Mouse (Mus musculus) left cerebral cortex, adult 18-20 months (tissue): ENCODE results near the gene Sel1l3. TPM values are rescaled to one million over a fixed set of nuclear protein-coding genes. Genes with fewer than 3 reads are reported as not detected.
A peak's percentile ranks its signal among the peaks of the same experiment; 100 is the strongest.

Source experiments
- DNase-seq, 2 experiments: peaks; one replicate each; pipeline ENCODE4 v3.0.0; 2021 to 2022; ENCODE audit warnings: low spot score in 2 of 2, mixed read lengths in 1 of 2
- total RNA-seq, 2 experiments: library from RNA; stranded (reverse); gene quantifications; 2 replicates each; pipeline ENCODE4 v1.2.3; 2021

Sel1l3 gene
- total RNA-seq, 2 experiments from 2014 or later: 56.9 to 63.9 TPM

GRCm38 (mm10) chr5:53175195-53175594 is 38.5 kb downstream of the Sel1l3 start:
- no peak for DNase-seq

DNA sequence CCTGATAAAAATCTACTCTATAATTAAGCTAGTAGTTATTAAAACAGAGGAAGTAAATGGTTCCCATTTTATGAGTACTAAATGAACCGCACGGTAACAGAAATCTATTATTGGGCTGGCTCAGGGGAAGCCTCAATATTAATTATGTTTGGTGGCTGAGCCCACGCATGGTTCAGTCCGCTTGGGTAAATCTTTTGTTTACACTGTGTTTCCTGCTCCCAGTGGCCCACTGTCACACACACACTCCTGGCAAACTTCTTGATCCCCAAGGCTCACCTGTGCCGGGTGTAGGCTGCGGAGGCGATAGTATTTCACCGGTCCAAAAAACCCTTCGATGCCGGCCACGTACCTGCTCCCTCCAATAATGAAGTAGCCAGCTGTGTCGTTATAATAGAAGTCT is 39.3 kb downstream of the Sel1l3 start:
- DNase-seq: no peak

DNA sequence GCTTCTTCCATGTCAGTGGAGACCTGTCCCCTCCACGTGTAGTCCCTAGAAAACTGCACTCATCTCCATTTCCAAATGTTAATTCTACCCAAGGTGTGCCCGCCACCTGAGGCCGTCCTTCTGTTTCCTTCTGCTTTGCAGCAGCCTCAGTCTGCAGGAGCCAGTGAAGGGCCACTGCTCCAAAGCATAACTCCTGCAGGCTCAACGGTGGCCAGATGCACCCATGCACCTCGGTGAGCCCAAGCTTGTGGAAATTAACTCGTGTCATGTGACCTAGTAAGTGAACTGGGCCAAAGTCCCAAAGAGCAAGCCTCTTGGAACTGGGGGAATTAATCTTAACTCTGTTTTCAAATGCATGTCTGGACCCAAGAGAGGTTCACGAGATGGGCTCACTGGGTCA is 40.8 kb downstream of the Sel1l3 start:
- DNase-seq: no peak

- no peak for DNase-seq
Measured at GRCm38 (mm10) chr5:53172256-53172636, 41.5 kb downstream of the Sel1l3 start.

- DNase-seq: no peak
Measured at GRCm38 (mm10) chr5:53171611-53172255, 42.0 kb downstream of the Sel1l3 start.

GRCm38 (mm10) chr5:53167564-53167963 is 46.2 kb downstream of the Sel1l3 start:
- DNase-seq: peak in 1 of 2 experiments; percentile 50

- no peak for DNase-seq
Measured at GRCm38 (mm10) chr5:53165672-53166071, 48.1 kb downstream of the Sel1l3 start.

GRCm38 (mm10) chr5:53162436-53162835 is 51.3 kb downstream of the Sel1l3 start:
- peak; percentile 77 to 84 for DNase-seq

DNA sequence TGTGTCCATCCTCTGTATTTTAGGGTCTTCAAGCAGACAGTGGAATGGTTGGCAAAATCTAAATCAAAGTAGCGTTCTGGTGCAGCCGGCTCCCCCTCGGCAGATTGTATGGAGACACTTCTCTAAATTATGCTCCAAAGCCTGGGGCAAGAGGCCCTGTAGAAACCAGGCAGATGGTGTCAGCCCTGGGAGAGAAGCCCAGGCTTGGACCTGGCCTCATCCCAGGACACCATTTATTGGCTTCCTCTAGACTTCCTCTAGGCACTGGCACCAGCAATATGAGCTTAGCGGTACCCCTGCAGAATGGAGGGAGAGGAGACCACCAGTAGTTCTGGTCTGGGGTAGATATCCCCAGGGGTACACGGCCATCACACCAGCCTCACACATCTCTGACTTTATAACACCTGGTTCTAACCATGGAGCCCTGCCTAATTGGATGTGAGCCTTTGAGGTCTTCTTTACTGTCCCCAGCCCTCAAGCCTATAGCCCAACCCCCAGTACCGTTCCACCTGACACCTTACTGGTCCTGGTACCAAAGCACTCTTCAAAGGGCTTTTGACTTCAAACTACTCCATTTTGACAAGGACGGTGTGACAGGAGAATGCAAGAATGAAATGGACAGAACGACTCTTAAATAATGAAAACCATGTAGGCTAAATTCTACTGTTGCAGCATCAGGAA is 52.1 kb downstream of the Sel1l3 start:
- DNase-seq: no peak

DNA sequence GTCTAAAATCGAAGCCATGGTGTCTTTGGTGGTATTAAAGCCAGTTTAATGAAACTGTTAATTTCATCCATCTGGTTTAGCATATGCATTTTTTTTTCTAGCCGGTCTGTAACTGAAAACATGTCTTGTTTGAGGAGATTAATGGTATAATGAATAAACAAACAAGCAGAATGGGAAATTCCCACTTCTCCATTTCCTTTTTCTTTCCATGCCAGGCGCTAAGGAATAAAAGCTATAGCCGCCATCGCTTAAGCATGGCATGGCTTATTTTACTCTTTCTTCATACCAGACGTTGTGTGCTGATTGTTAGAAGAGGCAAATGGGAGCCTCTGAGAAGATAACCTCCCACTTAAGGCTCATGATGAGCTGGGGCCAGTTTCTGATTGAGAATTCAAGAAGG is 53.5 kb downstream of the Sel1l3 start:
- DNase-seq: no peak

DNA sequence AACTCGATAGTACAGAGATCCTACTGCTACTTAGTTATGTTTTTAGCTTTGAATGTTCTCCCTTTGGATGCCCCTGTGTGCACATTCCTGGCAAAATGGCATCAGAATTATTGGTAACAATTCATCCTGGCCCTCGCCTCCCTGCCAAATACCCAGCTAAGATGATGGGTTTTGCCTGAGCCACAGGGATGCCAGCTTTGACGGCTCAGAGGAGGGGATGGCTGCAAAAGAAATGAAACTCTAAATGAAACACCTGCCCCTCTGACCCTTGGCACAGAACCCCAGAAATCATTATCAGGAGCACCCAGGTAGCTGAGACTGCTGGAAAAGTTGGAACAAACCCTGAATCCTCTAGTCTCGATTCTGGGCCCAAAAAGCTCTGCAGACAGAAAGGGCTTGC is 54.1 kb downstream of the Sel1l3 start:
- no peak for DNase-seq

- no peak for DNase-seq
Measured at GRCm38 (mm10) chr5:53159166-53159565, 54.6 kb downstream of the Sel1l3 start.

DNA sequence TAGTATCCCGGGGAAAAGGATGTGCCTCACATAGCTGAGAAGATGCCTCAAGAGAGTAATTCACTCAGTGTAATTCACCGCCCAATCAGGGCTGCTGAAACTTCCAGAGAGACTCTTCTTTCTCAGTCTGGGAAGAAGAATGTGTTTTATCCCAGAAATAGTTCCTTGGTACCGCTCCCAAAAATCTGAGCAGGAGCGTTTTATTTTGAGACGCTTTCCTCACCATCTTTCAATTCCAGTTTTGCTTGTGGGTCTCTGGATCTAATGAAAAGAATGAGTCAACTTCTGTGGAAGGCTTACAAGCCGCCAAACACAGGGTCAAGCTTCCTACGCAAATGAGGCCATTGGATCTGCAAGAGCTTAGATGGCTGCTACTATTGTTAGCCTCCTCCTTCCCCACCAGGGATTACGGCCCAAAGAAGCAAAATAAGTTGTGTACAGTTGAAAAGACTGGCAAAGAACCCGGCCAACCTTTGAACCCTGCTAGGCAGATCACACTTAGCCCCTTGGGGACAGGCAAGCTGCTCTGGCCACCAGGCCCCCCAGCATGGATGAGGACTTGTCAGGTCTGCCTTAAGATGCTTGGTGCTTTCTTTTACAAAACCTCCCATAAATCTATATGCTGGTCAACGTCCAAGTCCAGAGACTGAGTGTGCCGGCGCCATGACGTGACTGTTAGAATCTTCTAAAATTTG is 57.6 kb downstream of the Sel1l3 start:
- DNase-seq: peak; percentile 51 to 66

- peak in 1 of 2 experiments; percentile 44 for DNase-seq
Measured at GRCm38 (mm10) chr5:53154501-53154900, 59.2 kb downstream of the Sel1l3 start.

GRCm38 (mm10) chr5:53154078-53154477 is 59.6 kb downstream of the Sel1l3 start:
- DNase-seq: no peak

- DNase-seq: no peak
Measured at GRCm38 (mm10) chr5:53153144-53153543, 60.6 kb downstream of the Sel1l3 start.

DNA sequence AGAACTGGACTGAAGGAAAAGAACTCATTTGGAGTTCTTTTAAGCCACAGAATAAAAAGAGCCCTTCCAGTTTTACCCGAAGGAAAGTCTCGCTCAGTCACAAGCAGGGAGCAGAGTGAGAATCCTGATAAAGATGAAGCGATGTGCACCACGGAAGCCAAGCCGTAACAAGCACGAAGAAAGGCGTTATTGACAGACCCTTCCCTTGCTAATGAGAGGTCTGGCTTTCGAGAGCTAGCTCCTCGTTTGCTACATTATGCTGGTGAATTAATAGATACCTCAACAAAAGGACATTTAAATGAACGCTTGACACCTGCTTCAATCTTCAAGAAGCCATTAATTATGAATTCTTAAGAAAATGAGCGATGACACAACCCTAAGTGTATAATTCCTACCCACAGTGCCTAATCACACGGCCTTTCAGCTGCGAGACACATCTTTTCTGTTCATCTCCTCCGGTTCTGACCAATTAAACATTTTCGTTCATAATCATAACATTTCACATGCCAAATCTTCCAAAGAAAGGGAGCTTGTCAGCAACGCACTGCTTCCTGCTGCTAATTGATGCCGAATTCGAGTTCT is 62.3 kb downstream of the Sel1l3 start:
- no peak for DNase-seq

- no peak for DNase-seq
Measured at GRCm38 (mm10) chr5:53148960-53149685, 64.6 kb downstream of the Sel1l3 start.

GRCm38 (mm10) chr5:53148160-53148923 is 65.4 kb downstream of the Sel1l3 start:
- no peak for DNase-seq

- DNase-seq: no peak
Measured at GRCm38 (mm10) chr5:53147418-53147817, 66.3 kb downstream of the Sel1l3 start.

DNA sequence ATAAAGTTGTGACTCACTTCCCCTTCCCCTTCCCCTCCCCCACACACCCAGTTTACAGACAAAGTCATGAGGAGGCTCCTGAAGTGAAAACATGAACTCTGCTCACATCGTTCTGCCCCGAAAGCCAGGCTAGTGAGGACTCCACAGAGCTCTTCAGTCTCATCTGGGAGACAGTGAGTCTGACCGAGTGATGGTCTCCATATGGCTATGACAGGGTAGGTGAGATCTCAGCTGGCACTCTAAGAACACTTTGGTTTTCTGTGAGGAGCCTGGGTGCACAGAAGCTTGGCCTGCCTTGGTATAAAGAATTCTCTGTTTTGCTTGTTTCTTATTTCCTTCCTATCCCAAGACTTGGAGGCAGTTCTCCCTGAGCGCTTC is 67.1 kb downstream of the Sel1l3 start:
- DNase-seq: no peak
